Mouse (Mus musculus): ENCODE measurements around the gene Lcorl. TPM values are rescaled to one million over a fixed set of nuclear protein-coding genes. Genes with fewer than 3 reads are reported as not detected.
"Not testable (repeated sequence)": the region's sequence is repeated elsewhere in the genome, so short reads cannot be mapped to it uniquely, and the experiment has no call there.

Lcorl gene
- total RNA-seq, 2 experiments from 2014 or later = 25.7 to 29.8 TPM

GRCm38 (mm10) chr5:45733751-45734150 is 123.7 kb downstream of the Lcorl start:
- intact Hi-C loops (cut with DNase I) = no loop called here
- no peak for DNase-seq (ENCODE audit: low spot score in 2 of 2)

GRCm38 (mm10) chr5:45718848-45719488 is 138.4 kb downstream of the Lcorl start:
- intact Hi-C loops (cut with DNase I) = no loop called here
- DNase-seq (ENCODE audit: low spot score in 2 of 2) = no peak

- no peak for DNase-seq (ENCODE audit: low spot score in 2 of 2)
- intact Hi-C loops (cut with DNase I) = no loop called here
These were observed 147.8 kb downstream of the Lcorl start for GRCm38 (mm10) chr5:45709653-45710052.

- intact Hi-C loops (cut with DNase I) = no loop called here
- DNase-seq (ENCODE audit: low spot score in 2 of 2) = peak in 1 of 2 experiments; percentile 20
These were observed 150.6 kb downstream of the Lcorl start for GRCm38 (mm10) chr5:45706811-45707210.

GRCm38 (mm10) chr5:45691678-45692077 is 165.7 kb downstream of the Lcorl start:
- no peak for DNase-seq (ENCODE audit: low spot score in 2 of 2)
- intact Hi-C loops (cut with DNase I) = no loop called here

- no peak for DNase-seq (ENCODE audit: low spot score in 2 of 2)
- intact Hi-C loops (cut with DNase I) = no loop called here
These were observed 166.6 kb downstream of the Lcorl start for GRCm38 (mm10) chr5:45690802-45691201.

GRCm38 (mm10) chr5:45689152-45689551 is 168.3 kb downstream of the Lcorl start:
- peak in 1 of 2 experiments; percentile 1 for DNase-seq (ENCODE audit: low spot score in 2 of 2)
- intact Hi-C loops (cut with DNase I) = no loop called here

- DNase-seq (ENCODE audit: low spot score in 2 of 2) = no peak
- intact Hi-C loops (cut with DNase I) = no loop called here
These were observed 171.2 kb downstream of the Lcorl start for GRCm38 (mm10) chr5:45686223-45686622.

- intact Hi-C loops (cut with DNase I) = no loop called here
- DNase-seq (ENCODE audit: low spot score in 2 of 2) = no peak
These were observed 172.2 kb downstream of the Lcorl start for GRCm38 (mm10) chr5:45685243-45685642.

GRCm38 (mm10) chr5:45683388-45683787 is 174.0 kb downstream of the Lcorl start:
- intact Hi-C loops (cut with DNase I) = no loop called here
- no peak for DNase-seq (ENCODE audit: low spot score in 2 of 2)

GRCm38 (mm10) chr5:45679955-45680354 is 177.5 kb downstream of the Lcorl start:
- intact Hi-C loops (cut with DNase I) = no loop called here
- DNase-seq (ENCODE audit: low spot score in 2 of 2) = peak in 1 of 2 experiments; percentile 17

- intact Hi-C loops (cut with DNase I) = no loop called here
- DNase-seq (ENCODE audit: low spot score in 2 of 2) = no peak
These were observed 179.8 kb downstream of the Lcorl start for GRCm38 (mm10) chr5:45677639-45678038.

GRCm38 (mm10) chr5:45675032-45675431 is 182.4 kb downstream of the Lcorl start:
- intact Hi-C loops (cut with DNase I) = no loop called here

GRCm38 (mm10) chr5:45670894-45671494 is 186.4 kb downstream of the Lcorl start:
- no peak for DNase-seq (ENCODE audit: low spot score in 2 of 2)
- intact Hi-C loops (cut with DNase I) = no loop called here

More at GRCm38 (mm10) chr5:45675032-45675431, 182.4 kb downstream of the Lcorl start:
- DNase-seq (ENCODE audit: low spot score in 2 of 2) = no peak

GRCm38 (mm10) chr5:45670280-45670670 is 187.1 kb downstream of the Lcorl start:
- intact Hi-C loops (cut with DNase I) = no loop called here
- DNase-seq (ENCODE audit: low spot score in 2 of 2) = no peak

GRCm38 (mm10) chr5:45669598-45670279 is 187.7 kb downstream of the Lcorl start, which contains the start of gene Ncapg:
Ncapg (plus strand) TSS chr5:45669919.
- intact Hi-C loops (cut with DNase I) = loop anchor here (1.0 to 5.0 kb wide), 3 partner anchors 135 to 678 kb away; no protein-coding TSS in a partner anchor
- DNase-seq (ENCODE audit: low spot score in 2 of 2) = peak; percentile 98 to 99

- DNase-seq (ENCODE audit: low spot score in 2 of 2) = no peak
- intact Hi-C loops (cut with DNase I) = loop anchor here (1.0 to 5.0 kb wide), 3 partner anchors 135 to 678 kb away; no protein-coding TSS in a partner anchor
These were observed 188.2 kb downstream of the Lcorl start for GRCm38 (mm10) chr5:45669234-45669597.

- intact Hi-C loops (cut with DNase I) = loop anchor here (1.0 to 5.0 kb wide), 3 partner anchors 135 to 678 kb away; no protein-coding TSS in a partner anchor
- DNase-seq (ENCODE audit: low spot score in 2 of 2) = peak in 1 of 2 experiments; percentile 31
These were observed 188.6 kb downstream of the Lcorl start for GRCm38 (mm10) chr5:45668831-45669230.

- peak in 1 of 2 experiments; percentile 43 for DNase-seq (ENCODE audit: low spot score in 2 of 2)
- intact Hi-C loops (cut with DNase I) = loop anchor here (2.0 to 5.0 kb wide), 2 partner anchors 192 to 679 kb away; no protein-coding TSS in a partner anchor
These were observed 189.1 kb downstream of the Lcorl start for GRCm38 (mm10) chr5:45668324-45668723.

- DNase-seq (ENCODE audit: low spot score in 2 of 2); intact Hi-C loops (cut with DNase I): not testable (repeated sequence)
These were observed 199.0 kb downstream of the Lcorl start for GRCm38 (mm10) chr5:45658406-45658805.

Measured in left cerebral cortex, postnatal 25 days (tissue).